Mouse (Mus musculus): ENCODE measurements around the gene Ecd. TPM values are rescaled to one million over a fixed set of nuclear protein-coding genes. Genes with fewer than 3 reads are reported as not detected.

Gene Ecd
- total and polyA plus RNA-seq, 2 experiments from 2014 or later = 44.0 to 46.8 TPM

GRCm38 (mm10) chr14:20379753-20380430 lies 32.0 kb upstream of the Ecd start:
- Histone ChIP-seq H3K4me1 (ENCODE audit: insufficient read depth) (no peaks in the 10 kb centered on the region), H3K36me3 (ENCODE audit: insufficient read depth) (peaks cover 53% of the 10 kb centered on the region), H3K9ac (no peak overlapping the region), H3K9me3 (ENCODE audit: low read length) (no peaks in the 10 kb centered on the region), H3K27me3 (ENCODE audit: insufficient read depth, low read length) (no peaks in the 10 kb centered on the region), H3K4me2 (ENCODE audit: low read depth) (no peak overlapping the region), H3K4me3 (ENCODE audit: low read depth, low read length) (no peak overlapping the region), H3K27ac (ENCODE audit: low read depth, low read length) (no peak overlapping the region)
- no peak for ATAC-seq
- no peak for TF ChIP-seq CTCF (IDR thresholded peaks at IDR 0.05; ENCODE audit: low read depth)
- no peak for DNase-seq
- WGBS = 85% methylated on average over 9 of the region's 9 CpGs

GRCm38 (mm10) chr14:20379087-20379640 lies 31.2 kb upstream of the Ecd start:
- Histone ChIP-seq H3K27ac (ENCODE audit: low read depth, low read length) (no peak overlapping the region), H3K4me2 (ENCODE audit: low read depth) (no peak overlapping the region), H3K4me3 (ENCODE audit: low read depth, low read length) (no peak overlapping the region), H3K36me3 (ENCODE audit: insufficient read depth) (peaks cover 53% of the 10 kb centered on the region), H3K9me3 (ENCODE audit: low read length) (no peaks in the 10 kb centered on the region), H3K27me3 (ENCODE audit: insufficient read depth, low read length) (no peaks in the 10 kb centered on the region), H3K4me1 (ENCODE audit: insufficient read depth) (no peaks in the 10 kb centered on the region), H3K9ac (no peak overlapping the region)
- TF ChIP-seq CTCF (IDR thresholded peaks at IDR 0.05; ENCODE audit: low read depth) = no peak
- WGBS = 96% methylated on average over 5 of the region's 5 CpGs
- no peak for ATAC-seq
- no peak for DNase-seq

GRCm38 (mm10) chr14:20378313-20379061 lies 30.6 kb upstream of the Ecd start:
- no peak overlapping the region for H3K9ac ChIP-seq
- no peaks in the 10 kb centered on the region for H3K27me3 ChIP-seq (ENCODE audit: insufficient read depth, low read length)
- H3K4me2 ChIP-seq (ENCODE audit: low read depth) = no peak overlapping the region
- ATAC-seq = peak; percentile 54; the same call in 1 of the 2 replicates
- H3K36me3 ChIP-seq (ENCODE audit: insufficient read depth) = peaks cover 54% of the 10 kb centered on the region
- TF ChIP-seq CTCF (IDR thresholded peaks at IDR 0.05; ENCODE audit: low read depth) = peak; percentile 50
- no peak overlapping the region for H3K4me3 ChIP-seq (ENCODE audit: low read depth, low read length)
- no peaks in the 10 kb centered on the region for H3K9me3 ChIP-seq (ENCODE audit: low read length)
- WGBS = 39% methylated on average over 13 of the region's 13 CpGs
- H3K4me1 ChIP-seq (ENCODE audit: insufficient read depth) = no peaks in the 10 kb centered on the region
- no peak overlapping the region for H3K27ac ChIP-seq (ENCODE audit: low read depth, low read length)
- DNase-seq = no peak

- Histone ChIP-seq H3K9me3 (ENCODE audit: low read length) (no peaks in the 10 kb centered on the region), H3K4me1 (ENCODE audit: insufficient read depth) (no peaks in the 10 kb centered on the region), H3K9ac (no peak overlapping the region), H3K4me3 (ENCODE audit: low read depth, low read length) (no peak overlapping the region), H3K27me3 (ENCODE audit: insufficient read depth, low read length) (no peaks in the 10 kb centered on the region), H3K4me2 (ENCODE audit: low read depth) (no peak overlapping the region), H3K27ac (ENCODE audit: low read depth, low read length) (no peak overlapping the region), H3K36me3 (ENCODE audit: insufficient read depth) (peaks cover 57% of the 10 kb centered on the region)
- 76% methylated on average over 4 of the region's 4 CpGs for WGBS
- TF ChIP-seq CTCF (IDR thresholded peaks at IDR 0.05; ENCODE audit: low read depth) = no peak
- DNase-seq (no peak), ATAC-seq (no peak)
These were observed 29.2 kb upstream of the Ecd start for GRCm38 (mm10) chr14:20377112-20377521.

- H3K4me1 ChIP-seq (ENCODE audit: insufficient read depth) = no peaks in the 10 kb centered on the region
- no peak overlapping the region for H3K27ac ChIP-seq (ENCODE audit: low read depth, low read length)
- no peak overlapping the region for H3K4me3 ChIP-seq (ENCODE audit: low read depth, low read length)
- ATAC-seq (no peak), DNase-seq (no peak)
- peaks cover 51% of the 10 kb centered on the region for H3K36me3 ChIP-seq (ENCODE audit: insufficient read depth)
- 89% methylated on average over 1 of the region's 1 CpGs for WGBS
- H3K9ac ChIP-seq = no peak overlapping the region
- no peaks in the 10 kb centered on the region for H3K9me3 ChIP-seq (ENCODE audit: low read length)
- no peaks in the 10 kb centered on the region for H3K27me3 ChIP-seq (ENCODE audit: insufficient read depth, low read length)
- no peak overlapping the region for H3K4me2 ChIP-seq (ENCODE audit: low read depth)
- no peak for TF ChIP-seq CTCF (IDR thresholded peaks at IDR 0.05; ENCODE audit: low read depth)
These were observed 23.9 kb upstream of the Ecd start for GRCm38 (mm10) chr14:20371854-20372253.

GRCm38 (mm10) chr14:20370798-20371197 lies 22.9 kb upstream of the Ecd start:
- peaks cover 46% of the 10 kb centered on the region for H3K36me3 ChIP-seq (ENCODE audit: insufficient read depth)
- WGBS = 89% methylated on average over 7 of the region's 7 CpGs
- DNase-seq = no peak
- no peak overlapping the region for H3K4me3 ChIP-seq (ENCODE audit: low read depth, low read length)
- no peak overlapping the region for H3K4me2 ChIP-seq (ENCODE audit: low read depth)
- no peak overlapping the region for H3K27ac ChIP-seq (ENCODE audit: low read depth, low read length)
- H3K4me1 ChIP-seq (ENCODE audit: insufficient read depth) = no peaks in the 10 kb centered on the region
- H3K9ac ChIP-seq = no peak overlapping the region
- ATAC-seq = no peak
- H3K9me3 ChIP-seq (ENCODE audit: low read length) = no peaks in the 10 kb centered on the region
- no peak for TF ChIP-seq CTCF (IDR thresholded peaks at IDR 0.05; ENCODE audit: low read depth)
- H3K27me3 ChIP-seq (ENCODE audit: insufficient read depth, low read length) = no peaks in the 10 kb centered on the region

GRCm38 (mm10) chr14:20368271-20368670 lies 20.4 kb upstream of the Ecd start:
- ATAC-seq (no peak), DNase-seq (no peak)
- H3K4me1 ChIP-seq (ENCODE audit: insufficient read depth) = no peaks in the 10 kb centered on the region
- H3K27me3 ChIP-seq (ENCODE audit: insufficient read depth, low read length) = no peaks in the 10 kb centered on the region
- no peak overlapping the region for H3K4me3 ChIP-seq (ENCODE audit: low read depth, low read length)
- H3K36me3 ChIP-seq (ENCODE audit: insufficient read depth) = peaks cover 55% of the 10 kb centered on the region
- TF ChIP-seq CTCF (IDR thresholded peaks at IDR 0.05; ENCODE audit: low read depth) = no peak
- no peak overlapping the region for H3K9ac ChIP-seq
- H3K4me2 ChIP-seq (ENCODE audit: low read depth) = no peak overlapping the region
- no peaks in the 10 kb centered on the region for H3K9me3 ChIP-seq (ENCODE audit: low read length)
- no peak overlapping the region for H3K27ac ChIP-seq (ENCODE audit: low read depth, low read length)
- 93% methylated on average over 3 of the region's 3 CpGs for WGBS

Data from forebrain, postnatal 0 days (tissue).